Comparison of ENCODE assay signal across 8 mouse cellular contexts in genomic region chr6:38252766-38253735, GRCm38 (mm10). TPM values are rescaled to one million over a fixed set of nuclear protein-coding genes. Genes with fewer than 3 reads are reported as not detected.
A peak's percentile ranks its signal among the peaks of the same experiment; 100 is the strongest.
DNase-seq lines count a peak whose midpoint lies in the region; ATAC-seq lines count a peak whose summit lies in the region.

No protein-coding gene starts in this region.

- peak overlapping the region; percentile 87 for H3K4me3 ChIP-seq in embryonic facial prominence, embryonic 14.5 days (ENCODE audit: low read depth, low read length)
- peak overlapping the region; percentile 91 for H3K4me3 ChIP-seq in neural tube, embryonic 11.5 days (ENCODE audit: low read depth, low read length)

- intact Hi-C loops in left cerebral cortex, postnatal 25 days (cut with DNase I): loop anchor here (5.0 kb wide), 1 partner anchor 91 kb away; no protein-coding TSS in a partner anchor

- ATAC-seq in embryonic facial prominence, embryonic 14.5 days (ENCODE audit: low read depth): no peak
- ATAC-seq in neural tube, embryonic 11.5 days (ENCODE audit: insufficient read depth, low FRiP score, low TSS enrichment): peak; percentile 39; the same call in 1 of the 2 replicates

- H3K27ac ChIP-seq in embryonic facial prominence, embryonic 14.5 days (replicated peaks; ENCODE audit: low read depth, low read length): peak overlapping the region; percentile 83
- peak overlapping the region; percentile 94 for H3K27ac ChIP-seq in neural tube, embryonic 11.5 days (ENCODE audit: low read depth, low read length)

- peak overlapping the region; percentile 61 for H3K4me2 ChIP-seq in embryonic facial prominence, embryonic 14.5 days (ENCODE audit: low read depth, low read length)
- H3K4me2 ChIP-seq in neural tube, embryonic 11.5 days (ENCODE audit: low read depth): peak overlapping the region; percentile 76

- peak overlapping the region; percentile 93 for H3K9ac ChIP-seq in embryonic facial prominence, embryonic 14.5 days (ENCODE audit: low read depth, low read length)
- H3K9ac ChIP-seq in neural tube, embryonic 11.5 days (ENCODE audit: low read length): peak overlapping the region; percentile 97

- peak; percentile 39 for DNase-seq in cerebellum, adult 9-10 months
- no peak for DNase-seq in cerebellum, adult 11-12 months
- peak; percentile 53 for DNase-seq in A20 (ENCODE audit: low read depth, low spot score)
- DNase-seq in embryonic facial prominence, embryonic 14.5 days (ENCODE audit: low spot score): no peak
- DNase-seq in kidney, postnatal 10 days: peak; percentile 38
- peak; percentile 57 for DNase-seq in neural tube, embryonic 11.5 days (ENCODE audit: low spot score)
- no peak for DNase-seq in left cerebral cortex, adult 11 months (ENCODE audit: low spot score)
- DNase-seq in left cerebral cortex, postnatal 25 days (ENCODE audit: low spot score in 2 of 2): no peak

- H3K9me3 ChIP-seq in embryonic facial prominence, embryonic 14.5 days (ENCODE audit: control insufficient read depth, low read length): no peaks in the 10 kb centered on the region
- H3K9me3 ChIP-seq in neural tube, embryonic 11.5 days (ENCODE audit: control insufficient read depth, low read length): no peaks in the 10 kb centered on the region

- no peaks in the 10 kb centered on the region for H3K27me3 ChIP-seq in embryonic facial prominence, embryonic 14.5 days (replicated peaks; ENCODE audit: control insufficient read depth, insufficient read depth, low read length)
- no peaks in the 10 kb centered on the region for H3K27me3 ChIP-seq in neural tube, embryonic 11.5 days (ENCODE audit: control insufficient read depth, insufficient read depth, low read length)

- peaks cover 20% of the 10 kb centered on the region for H3K4me1 ChIP-seq in embryonic facial prominence, embryonic 14.5 days (ENCODE audit: control insufficient read depth, insufficient read depth, low read length)
- peaks cover 19% of the 10 kb centered on the region for H3K4me1 ChIP-seq in neural tube, embryonic 11.5 days (ENCODE audit: control insufficient read depth, insufficient read depth, low read length)

- 9% methylated on average over 19 of the region's 19 CpGs for WGBS in embryonic facial prominence, embryonic 14.5 days
- 4% methylated on average over 19 of the region's 19 CpGs for WGBS in neural tube, embryonic 11.5 days

- H3K36me3 ChIP-seq in embryonic facial prominence, embryonic 14.5 days (ENCODE audit: control insufficient read depth, insufficient read depth, low read length): no peaks in the 10 kb centered on the region
- H3K36me3 ChIP-seq in neural tube, embryonic 11.5 days (ENCODE audit: control insufficient read depth, insufficient read depth, low read length): no peaks in the 10 kb centered on the region

RNA-seq across cellular contexts. Expression of gene D630045J12Rik, which starts 0.8 kb away (rescaled TPM):
- polyA plus RNA-seq in embryonic facial prominence, embryonic 14.5 days (2014; fragmentation: Nextera tagmentation; extraction: Ambion mirVana): 6.0 and 6.2 TPM in 2 replicates
- 12.9 and 13.5 TPM in 2 replicates for polyA plus RNA-seq in neural tube, embryonic 11.5 days (2014; fragmentation: Nextera tagmentation; extraction: Ambion mirVana)
- total RNA-seq in left cerebral cortex, postnatal 25 days (2021): 10 to 100 TPM; 41.4 to 48.7 TPM

RNA-seq across cellular contexts. Expression of gene Zc3hav1l, which starts 46.0 kb away (rescaled TPM):
- 10.6 and 12.3 TPM in 2 replicates for polyA plus RNA-seq in embryonic facial prominence, embryonic 14.5 days (2014; fragmentation: Nextera tagmentation; extraction: Ambion mirVana)
- polyA plus RNA-seq in neural tube, embryonic 11.5 days (2014; fragmentation: Nextera tagmentation; extraction: Ambion mirVana): 15.4 and 17.0 TPM in 2 replicates
- total RNA-seq in left cerebral cortex, postnatal 25 days (2021): 1 to 10 TPM; 3.1 TPM

Comparison
In these comparisons a context has a peak if more than half of its experiments do, and no peak if none do; other contexts are left out.
1. DNase-seq: peak in cerebellum, adult 9-10 months (single experiment), A20 (single experiment), kidney, postnatal 10 days (single experiment) and neural tube, embryonic 11.5 days (single experiment); none in cerebellum, adult 11-12 months (single experiment), embryonic facial prominence, embryonic 14.5 days (single experiment), left cerebral cortex, adult 11 months (single experiment) and left cerebral cortex, postnatal 25 days (0 of 2).